Mouse (Mus musculus) gastrocnemius, postnatal 36 days (tissue): Measurements from ENCODE around the gene Dnm2. TPM values are rescaled to one million over a fixed set of nuclear protein-coding genes. Genes with fewer than 3 reads are reported as not detected.

Experiments used
- DNase-seq, 2 experiments: peaks; one replicate each; pipeline ENCODE4 v3.0.0; 2022
- intact Hi-C: fragments of 180-260 bp; cut with DNase I; formaldehyde crosslinking; loops from one replicate; pipeline ENCODE4 v1.15.1; 2025
- long read RNA-seq, 2 experiments: library from polyadenylated mRNA; stranded (forward); transcript quantifications; one replicate each; pipeline ENCODE4 v2.0.0; 2021
- total RNA-seq, 2 experiments: library from RNA; stranded (reverse); gene quantifications; 2 replicates each; pipeline ENCODE4 v1.2.3; 2021

The Dnm2 gene
- total RNA-seq, result 10 to 100 TPM; 36.8 to 37.2 TPM
- long read RNA-seq, experiment 1, partial matches to known transcripts, result 4 of 35 reads
- long read RNA-seq, experiment 1, other reads (novel, unspliced or antisense), result 29 of 35 reads
- long read RNA-seq, experiment 2, partial matches to known transcripts, result 5 of 49 reads
- long read RNA-seq, experiment 2, other reads (novel, unspliced or antisense), result 36 of 49 reads

DNA sequence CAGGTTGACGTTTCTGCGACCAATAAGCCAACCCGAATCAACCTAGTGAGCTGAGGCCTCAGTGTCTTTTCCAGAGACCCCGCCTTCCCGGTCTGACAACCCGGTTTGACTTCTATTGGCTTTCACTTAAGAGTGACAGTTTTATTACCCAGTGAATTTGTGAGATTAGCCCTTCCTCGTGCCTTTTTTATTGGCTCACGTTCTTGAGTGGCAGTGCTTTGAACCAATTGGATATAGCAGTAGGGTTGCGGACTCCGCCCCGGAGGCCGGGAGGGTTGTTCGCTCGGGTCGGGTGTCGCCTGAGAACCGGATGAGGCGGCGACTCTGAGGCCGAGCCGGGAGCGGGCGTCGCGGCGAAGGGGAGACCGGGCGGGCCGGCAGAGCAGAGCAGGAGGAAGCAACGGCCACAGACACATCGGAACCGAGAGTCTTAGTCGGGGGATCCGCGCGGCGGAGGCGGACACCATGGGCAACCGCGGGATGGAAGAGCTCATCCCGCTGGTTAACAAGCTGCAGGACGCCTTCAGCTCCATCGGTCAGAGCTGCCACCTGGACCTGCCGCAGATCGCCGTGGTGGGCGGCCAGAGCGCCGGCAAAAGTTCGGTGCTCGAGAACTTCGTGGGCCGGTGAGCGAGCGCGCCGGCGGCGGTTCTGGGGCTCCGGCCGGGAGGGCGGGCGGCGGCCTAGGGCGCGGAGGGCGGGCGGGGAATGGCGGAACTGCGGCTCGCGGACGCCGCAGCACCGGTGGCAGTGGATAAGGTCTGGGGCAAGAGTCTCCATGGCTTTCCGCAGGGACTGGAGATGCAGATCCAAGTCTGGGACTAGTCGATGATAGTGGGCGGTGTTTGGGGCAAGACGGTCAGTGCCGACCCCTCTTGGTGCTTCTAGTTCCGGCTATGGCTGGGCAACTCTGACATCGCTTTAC, at the start of gene Dnm2:
Dnm2 (plus strand) TSS at position 278 of the 925 bp plus-strand sequence.
- intact Hi-C loops, result loop anchor here (5.0 kb wide), 1 partner anchor 37 kb away; no protein-coding TSS in a partner anchor
- DNase-seq, result peak; percentile 96 to 98

DNA sequence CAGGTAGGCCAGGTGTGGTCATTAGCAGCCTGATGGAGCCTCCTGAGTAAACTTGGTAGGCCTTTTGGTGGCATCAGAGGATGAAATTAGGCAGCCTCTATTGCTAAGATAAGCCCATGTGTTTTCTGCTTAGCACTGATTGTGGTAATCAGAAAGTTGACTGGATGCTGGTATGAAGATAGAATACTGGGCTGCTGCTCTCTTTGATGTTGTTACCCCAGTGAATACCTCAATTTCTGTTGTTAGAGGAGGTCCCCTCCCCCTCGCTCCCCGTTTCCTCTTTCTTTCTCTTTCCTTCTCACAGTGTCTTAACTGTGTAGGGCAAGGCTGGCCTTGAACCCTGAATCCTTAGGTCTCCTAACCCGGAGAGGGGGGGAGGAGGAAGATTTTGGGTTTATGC, 45.5 kb upstream of the Dnm2 start:
- no peak for DNase-seq
- intact Hi-C loops, result no loop called here

DNA sequence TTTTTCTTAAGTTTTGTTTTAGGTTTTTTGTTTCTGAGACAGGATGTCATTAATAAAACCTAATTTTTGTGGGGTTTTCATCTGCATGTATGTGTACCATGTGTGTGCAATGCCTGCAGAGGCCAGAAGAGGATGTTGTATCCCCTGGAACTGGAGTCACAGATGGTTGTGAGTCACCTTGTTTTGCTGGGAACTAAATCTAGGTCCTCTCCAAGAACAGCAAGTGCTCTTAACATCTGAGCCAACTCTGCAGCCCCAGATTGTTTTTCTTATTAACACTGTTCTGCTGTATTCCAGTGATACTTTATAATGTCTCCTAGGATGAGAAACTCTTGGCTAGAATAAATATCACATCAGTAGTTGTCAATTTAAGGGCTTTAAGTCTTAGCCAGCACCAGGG, 43.8 kb upstream of the Dnm2 start:
- intact Hi-C loops, result no loop called here
- DNase-seq, result no peak

DNA sequence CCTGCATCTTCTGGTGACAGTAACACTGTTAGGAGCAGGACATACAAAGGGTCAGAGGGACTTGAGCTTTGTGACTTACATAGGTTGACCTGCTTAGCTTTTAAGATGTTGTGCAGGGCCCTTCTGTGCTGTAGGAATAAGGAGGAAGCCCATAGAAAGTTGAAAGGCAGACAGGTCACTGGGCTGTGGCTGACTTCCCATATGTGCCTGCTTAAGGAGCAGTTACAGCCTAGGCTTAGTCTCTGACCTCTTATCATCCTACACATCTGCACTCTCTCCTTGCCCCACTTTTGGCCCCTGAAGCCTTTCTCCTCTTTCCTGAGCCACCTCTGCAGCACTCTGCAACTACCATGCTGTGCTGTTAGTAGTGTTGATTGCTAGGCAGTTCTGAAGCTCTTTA, 40.7 kb upstream of the Dnm2 start:
- intact Hi-C loops, result no loop called here
- DNase-seq, result no peak

DNA sequence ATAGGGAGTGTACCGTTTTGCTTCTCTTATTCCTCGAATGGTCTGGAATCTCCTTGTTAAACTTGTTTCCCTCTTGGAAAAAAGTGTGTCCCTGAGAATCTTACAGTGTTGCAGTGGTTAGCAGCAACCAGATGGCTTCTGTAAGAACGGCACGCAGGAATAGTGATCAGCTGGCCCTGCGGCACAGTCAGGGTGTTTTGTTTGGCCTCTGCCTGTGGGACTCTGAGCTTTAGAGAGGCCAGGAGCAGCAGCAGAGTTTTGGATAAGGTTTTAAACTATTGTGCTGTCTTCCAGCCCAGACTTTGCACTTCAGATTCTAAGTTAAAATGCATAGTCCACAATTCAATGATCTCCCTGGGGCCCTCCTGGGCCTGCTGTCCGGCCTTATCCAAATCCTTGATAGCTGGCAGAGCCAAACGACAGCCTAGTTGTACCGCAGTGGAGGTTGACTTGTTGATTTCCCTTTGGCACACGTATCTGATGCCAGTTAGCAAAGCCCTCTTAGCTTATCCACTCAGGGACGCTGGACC, 32.0 kb upstream of the Dnm2 start:
- DNase-seq, result no peak
- intact Hi-C loops, result no loop called here

DNA sequence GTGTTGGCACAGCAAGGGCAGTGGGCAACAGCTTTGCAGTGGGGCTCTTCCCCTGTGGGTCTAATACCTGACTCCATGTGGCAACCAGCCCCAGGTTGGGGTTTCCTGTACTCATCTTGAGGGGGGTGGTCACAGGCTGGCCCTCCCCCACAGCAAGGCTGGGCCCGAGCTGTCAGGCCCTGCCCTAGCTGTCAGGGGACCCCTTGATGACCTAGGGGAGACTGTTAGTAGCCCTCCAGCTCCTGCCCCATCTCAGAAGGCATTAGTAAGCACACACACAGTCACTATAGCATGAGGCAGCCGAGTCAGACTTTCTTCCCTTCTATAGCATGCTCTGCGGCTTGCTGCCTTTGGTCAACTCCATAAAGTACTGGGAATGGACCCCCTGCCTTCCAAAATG, 29.0 kb upstream of the Dnm2 start:
- no peak for DNase-seq
- intact Hi-C loops, result no loop called here

DNA sequence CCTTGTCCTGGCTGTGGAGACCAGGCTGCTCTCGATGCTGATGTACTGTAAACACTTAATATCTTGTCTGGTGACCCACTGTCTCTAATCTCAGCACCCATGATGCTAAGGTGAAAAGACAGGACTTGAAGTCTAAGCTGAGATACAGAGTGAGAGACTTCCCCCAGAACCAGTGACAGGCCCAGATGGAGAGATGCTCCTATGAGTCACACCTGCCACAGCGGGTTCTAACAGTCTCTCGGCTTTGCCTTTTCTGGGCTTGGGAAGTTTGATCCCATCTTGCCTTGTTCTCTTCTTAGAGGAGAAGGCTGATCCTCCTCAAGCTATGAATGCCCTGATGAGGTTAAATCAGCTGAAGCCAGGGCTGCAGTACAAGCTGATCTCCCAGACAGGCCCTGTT, 27.5 kb upstream of the Dnm2 start:
- intact Hi-C loops, result no loop called here

DNA sequence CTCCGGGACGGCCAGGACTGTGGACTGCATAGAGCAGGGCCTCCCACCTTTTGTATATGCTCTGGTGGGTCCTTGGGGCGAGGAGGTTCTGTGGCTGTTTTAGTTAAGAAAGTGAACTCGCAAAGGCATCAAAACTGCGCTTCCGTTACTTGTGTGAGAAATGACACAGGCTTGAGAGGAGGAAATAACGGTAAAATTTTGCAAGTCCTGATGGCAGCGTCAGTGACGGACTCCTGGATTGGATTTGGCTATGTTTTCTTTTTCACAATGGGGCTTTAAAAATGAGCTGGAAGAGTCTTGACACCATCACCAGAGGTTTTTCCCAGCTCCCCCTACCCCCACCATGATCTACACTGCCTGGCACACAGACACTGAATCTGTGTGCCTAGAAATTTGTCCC, 23.7 kb upstream of the Dnm2 start:
- intact Hi-C loops, result loop anchor here (10.0 kb wide), 1 partner anchor 486 kb away; no protein-coding TSS in a partner anchor
- DNase-seq, result no peak

More for the DNA sequence above, 27.5 kb upstream of the Dnm2 start:
- DNase-seq, result no peak

DNA sequence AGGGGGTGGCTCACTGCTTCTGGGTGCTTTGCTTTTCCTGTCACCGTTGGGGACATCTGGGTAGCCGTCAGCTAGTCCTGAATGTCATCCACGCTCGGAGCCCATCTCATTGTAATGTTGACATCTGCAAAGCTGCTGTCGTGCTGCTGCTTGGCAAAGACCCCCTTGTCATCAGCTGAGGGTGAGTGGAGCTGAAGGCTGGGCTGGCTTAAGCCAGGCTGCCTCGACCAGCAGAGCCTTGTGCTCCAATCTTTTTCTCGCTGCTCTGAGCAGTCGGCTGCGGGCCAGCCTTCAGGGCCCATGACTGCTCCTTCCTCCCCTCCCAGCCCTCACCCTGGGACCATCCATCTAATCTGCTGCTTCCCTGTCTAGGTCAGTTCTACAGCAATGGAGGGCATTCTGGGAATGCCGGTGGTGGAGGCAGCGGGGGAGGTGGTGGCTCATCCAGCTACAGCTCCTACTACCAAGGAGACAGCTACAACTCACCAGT, 21.9 kb upstream of the Dnm2 start:
- no peak for DNase-seq
- intact Hi-C loops, result loop anchor here (10.0 kb wide), 1 partner anchor 488 kb away; no protein-coding TSS in a partner anchor

DNA sequence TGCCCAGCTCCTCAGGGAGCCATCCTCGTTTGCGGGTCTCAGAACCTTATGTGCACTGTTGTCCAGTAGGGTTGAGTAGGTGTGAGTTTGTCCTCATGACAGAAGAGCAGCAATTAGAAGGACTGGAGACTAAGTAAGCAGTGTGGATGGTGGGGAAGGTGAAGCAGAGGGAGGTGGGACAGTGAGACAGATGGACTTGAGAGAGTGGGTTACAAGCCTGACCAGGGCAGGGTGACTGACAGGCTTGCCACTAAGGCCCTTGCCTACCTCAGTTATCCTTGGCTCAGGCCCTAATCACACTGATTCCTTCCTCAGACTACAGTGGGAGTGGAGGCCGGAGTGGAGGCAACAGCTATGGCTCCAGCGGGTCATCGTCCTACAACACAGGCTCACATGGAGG, 21.0 kb upstream of the Dnm2 start:
- DNase-seq, result no peak
- intact Hi-C loops, result loop anchor here (10.0 kb wide), 1 partner anchor 489 kb away; no protein-coding TSS in a partner anchor

DNA sequence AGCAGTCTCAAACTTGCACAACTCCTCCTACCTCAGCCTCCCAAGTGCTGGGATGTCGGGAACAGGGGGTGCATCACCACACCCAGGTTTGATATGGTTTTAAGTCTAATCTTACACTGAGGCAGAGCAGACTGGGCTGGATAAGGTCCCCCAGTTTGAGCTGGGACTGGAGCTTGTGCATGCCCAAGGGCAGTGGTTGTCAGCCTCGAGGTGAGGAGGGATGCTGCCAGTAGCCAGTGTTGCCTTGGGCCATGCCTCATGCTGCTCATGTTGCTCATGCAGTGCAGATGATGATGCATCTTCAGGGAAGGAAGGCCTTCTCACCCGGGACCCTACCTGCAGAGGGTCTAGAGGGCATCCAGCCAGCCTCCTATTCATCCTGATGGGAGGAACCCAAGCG, 19.2 kb upstream of the Dnm2 start:
- intact Hi-C loops, result loop anchor here (10.0 kb wide), 1 partner anchor 491 kb away; no protein-coding TSS in a partner anchor
- DNase-seq, result no peak

DNA sequence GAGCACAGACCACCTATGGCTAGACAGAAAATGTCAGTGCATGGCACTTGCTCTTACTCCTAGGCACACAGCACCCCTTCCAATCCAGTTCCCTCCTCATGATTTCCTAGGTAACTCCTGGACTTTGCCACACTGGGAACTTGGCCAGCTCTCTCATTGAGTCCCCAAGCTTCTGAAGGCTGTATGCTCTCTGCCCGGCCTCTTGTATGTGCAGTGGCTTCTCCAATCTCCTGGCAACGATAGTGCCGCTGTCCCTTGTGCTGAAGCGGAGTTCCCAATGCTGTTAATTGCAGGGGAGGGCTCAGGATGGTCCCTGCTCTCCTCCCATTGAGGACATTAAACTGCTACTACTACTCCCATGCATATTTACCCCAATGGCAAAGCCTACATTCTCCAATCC, 16.8 kb upstream of the Dnm2 start:
- intact Hi-C loops, result loop anchor here (2.0 to 10.0 kb wide), 2 partner anchors 41 to 493 kb away; partner anchors contain the start of gene Ilf3
- no peak for DNase-seq

DNA sequence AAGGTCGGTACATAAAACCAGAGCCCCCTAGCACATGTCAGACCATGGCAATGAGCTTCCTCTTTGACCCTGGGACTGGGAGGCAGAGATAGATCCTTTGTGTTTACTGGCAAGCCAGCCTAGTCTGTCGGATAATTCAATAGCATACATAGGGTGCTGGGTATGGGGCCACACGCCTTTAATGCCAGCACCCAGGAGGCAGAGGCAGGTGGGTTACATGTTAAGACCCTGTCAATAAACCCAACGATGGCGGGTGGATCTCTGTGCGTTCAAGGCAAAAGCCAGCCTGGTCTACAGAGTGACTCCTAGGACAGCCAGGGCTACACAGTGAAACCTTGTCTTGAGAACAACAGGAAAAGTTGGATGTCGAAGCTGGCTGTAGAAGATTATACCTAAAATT, 16.1 kb upstream of the Dnm2 start:
- intact Hi-C loops, result loop anchor here (2.0 to 10.0 kb wide), 2 partner anchors 42 to 494 kb away; partner anchors contain the start of gene Ilf3

DNA sequence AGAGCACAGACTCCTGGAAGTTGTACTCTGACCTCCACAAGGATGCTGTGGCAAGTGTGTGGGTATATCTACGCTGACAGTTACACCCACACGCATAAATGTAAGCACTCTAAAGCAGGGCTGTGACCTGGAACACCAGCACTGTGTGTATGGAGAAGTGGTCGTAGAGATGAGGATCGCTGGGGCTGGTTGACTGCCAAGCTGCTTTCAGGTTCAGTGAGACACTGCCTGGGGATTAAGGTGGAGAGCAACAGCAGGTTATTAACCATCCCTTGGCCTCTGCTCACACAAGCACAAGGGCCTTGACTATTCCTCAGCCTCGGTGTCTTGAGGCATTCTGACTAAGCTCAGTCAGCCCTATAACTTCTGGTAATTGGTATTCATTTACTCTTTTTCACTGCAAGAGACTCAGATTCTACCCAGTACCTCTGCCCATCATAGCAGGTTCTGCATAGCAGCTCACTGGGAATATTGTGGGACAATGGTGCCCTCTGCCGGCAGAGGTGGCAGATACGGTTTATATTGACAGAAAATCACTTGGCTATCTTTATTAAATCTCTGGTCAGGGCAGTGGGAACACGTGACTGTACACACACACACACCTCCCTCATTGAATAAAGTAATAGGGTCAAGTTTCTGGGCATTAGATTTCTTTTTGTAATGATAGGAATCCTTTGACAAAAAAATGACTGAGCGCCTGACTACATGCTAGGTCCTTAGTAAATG, 15.0 kb upstream of the Dnm2 start:
- peak; percentile 78 to 84 for DNase-seq
- intact Hi-C loops, result loop anchor here (2.0 to 10.0 kb wide), 3 partner anchors 43 to 495 kb away; partner anchors contain the start of gene Ilf3

More for the DNA sequence above, 16.1 kb upstream of the Dnm2 start:
- DNase-seq, result no peak

DNA sequence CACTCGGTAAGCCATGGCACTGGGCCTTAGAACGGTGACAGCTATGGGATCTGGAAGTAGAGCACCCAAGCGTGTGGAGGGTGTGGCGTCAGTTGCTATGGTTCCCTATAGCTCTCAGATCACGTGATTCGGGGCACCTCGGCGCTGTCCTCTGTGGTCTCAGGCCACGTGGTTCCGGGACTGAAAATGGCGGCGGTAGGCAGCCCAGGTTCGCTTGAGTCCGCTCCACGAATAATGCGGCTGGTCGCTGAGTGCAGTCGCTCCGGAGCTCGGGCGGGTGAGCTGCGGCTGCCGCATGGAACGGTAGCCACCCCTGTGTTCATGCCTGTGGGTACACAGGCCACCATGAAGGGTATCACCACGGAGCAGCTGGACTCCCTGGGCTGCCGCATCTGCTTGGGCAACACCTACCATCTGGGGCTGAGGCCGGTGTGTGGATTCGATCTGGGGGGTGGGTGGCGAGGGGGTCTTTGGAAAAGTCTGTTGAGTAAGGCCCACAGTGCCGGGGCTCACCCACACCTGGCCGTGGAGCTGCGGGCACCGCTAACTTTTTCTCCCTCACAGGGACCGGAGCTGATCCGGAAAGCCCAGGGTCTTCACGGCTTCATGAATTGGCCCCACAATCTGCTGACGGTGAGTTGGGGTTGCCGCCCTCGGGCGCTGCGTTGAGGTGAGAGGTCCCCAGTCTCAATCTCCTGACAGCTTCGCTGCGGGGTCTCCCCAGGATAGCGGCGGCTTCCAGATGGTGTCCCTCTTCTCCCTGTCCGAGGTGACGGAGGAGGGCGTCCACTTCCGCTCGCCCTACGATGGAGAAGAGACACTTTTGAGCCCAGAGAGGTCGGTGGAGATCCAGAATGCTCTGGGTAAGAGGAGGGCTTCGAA, 12.8 kb upstream of the Dnm2 start, which contains the start of gene Qtrt1:
Qtrt1 (plus strand) TSS at position 169 of the 882 bp plus-strand sequence.
- peak; percentile 66 to 68 for DNase-seq
- intact Hi-C loops, result loop anchor here (2.0 kb wide), 1 partner anchor 97 kb away; no protein-coding TSS in a partner anchor

DNA sequence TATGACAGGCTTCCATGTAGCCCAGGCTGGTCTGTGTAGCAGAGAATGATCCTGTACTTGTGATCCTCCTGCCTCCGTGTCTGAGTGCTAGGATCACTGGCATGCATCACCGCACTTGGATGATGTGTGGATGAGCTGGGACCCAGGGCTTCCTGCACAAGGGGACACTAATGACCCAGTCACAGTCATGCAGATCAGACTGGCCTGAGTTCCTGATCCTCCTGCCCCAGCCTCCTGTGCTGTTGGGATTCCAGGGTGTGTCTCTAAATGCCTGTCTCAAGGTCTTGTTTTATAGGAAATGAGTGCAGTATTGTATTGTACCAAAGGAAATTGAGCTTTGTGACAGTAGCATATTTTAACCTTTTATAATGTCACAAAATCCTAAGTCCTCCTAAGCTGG, 6.8 kb upstream of the Dnm2 start:
- DNase-seq, result no peak
- intact Hi-C loops, result loop anchor here (2.0 kb wide), 1 partner anchor 49 kb away; no protein-coding TSS in a partner anchor

DNA sequence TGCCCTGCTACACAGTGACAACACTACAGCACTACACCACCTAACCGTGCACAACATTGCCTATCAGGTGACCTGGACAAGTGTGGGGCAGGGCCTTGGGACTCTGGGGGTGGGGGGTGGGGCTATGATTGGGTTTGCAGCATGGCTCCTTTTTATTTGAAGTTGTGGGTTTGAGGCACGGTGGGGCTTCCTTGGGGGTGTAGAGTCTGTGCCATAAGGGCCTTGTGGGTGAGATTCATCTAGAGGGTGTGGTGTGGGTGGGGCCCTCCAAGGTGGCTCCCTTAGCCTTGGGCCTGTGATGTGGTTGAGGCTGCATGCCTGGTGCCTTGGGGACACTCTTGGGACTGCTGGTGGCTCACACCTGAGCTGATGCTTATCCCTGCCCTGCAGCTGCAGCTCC, 5.1 kb upstream of the Dnm2 start:
- intact Hi-C loops, result no loop called here
- no peak for DNase-seq

DNA sequence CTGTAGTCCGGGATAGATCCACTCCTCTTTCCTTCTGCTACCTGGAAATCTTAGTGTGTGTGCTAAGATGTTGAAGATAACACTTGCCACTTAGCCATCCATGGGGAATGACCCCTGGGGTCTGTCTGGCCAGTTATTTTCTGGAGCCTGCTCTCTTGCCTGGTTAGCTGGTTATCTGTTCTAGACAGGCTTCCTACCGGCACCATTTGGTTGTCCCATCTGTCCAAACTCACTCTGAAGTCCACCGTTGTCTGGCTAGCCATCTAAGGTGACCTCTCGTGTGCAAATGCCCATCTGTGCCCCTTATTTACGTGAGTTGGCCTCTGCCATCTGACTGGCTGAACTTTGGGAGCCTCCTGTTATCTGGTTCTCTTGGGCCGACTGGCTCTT, 843 bp downstream of the Dnm2 start:
- intact Hi-C loops, result loop anchor here (5.0 kb wide), 1 partner anchor 37 kb away; no protein-coding TSS in a partner anchor

DNA sequence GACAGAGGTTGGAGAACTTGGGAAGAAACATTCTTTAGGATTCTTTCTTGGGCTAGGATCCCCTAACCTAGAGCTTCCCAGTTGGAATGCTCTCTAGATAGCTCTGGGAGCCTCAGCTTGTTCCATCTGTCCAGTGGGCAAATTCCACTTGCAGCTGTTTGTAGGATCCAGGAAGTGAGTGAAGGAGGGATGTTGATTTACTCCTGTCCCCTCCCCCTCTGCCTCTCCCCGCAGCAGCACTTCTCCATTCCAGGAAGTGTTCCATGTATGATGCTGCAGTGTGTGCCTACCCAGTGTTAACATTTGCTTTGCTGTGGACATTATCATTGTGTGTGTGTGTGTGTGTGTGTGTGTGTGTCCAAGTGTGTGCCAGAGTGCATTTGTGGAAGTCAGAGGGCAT, 1.3 kb downstream of the Dnm2 start:
- intact Hi-C loops, result loop anchor here (5.0 kb wide), 1 partner anchor 36 kb away; no protein-coding TSS in a partner anchor

More for the DNA sequence above, 843 bp downstream of the Dnm2 start:
- DNase-seq, result no peak

More for the DNA sequence above, 1.3 kb downstream of the Dnm2 start:
- no peak for DNase-seq
